Mouse (Mus musculus): ENCODE measurements at regions not wholly inside any gene's neighbourhood (a gene's known extent, or its start where the extent isn't known, plus 50 kb on each side); places are given as distances from the start of the nearest gene placed in this dataset.
A peak's percentile ranks its signal among the peaks of the same experiment; 100 is the strongest.

- Histone ChIP-seq H3K4me3 (ENCODE audit: insufficient read depth, low read depth, low read length) (no peak overlapping the region), H3K27ac (ENCODE audit: insufficient read depth, low read depth, low read length) (peak overlapping the region; percentile 67; the same call in 1 of the 2 replicates), H3K36me3 (ENCODE audit: control insufficient read depth, insufficient read depth, low read length) (no peaks in the 10 kb centered on the region), H3K27me3 (replicated peaks; ENCODE audit: control insufficient read depth, insufficient read depth, low read length) (no peaks in the 10 kb centered on the region), H3K4me1 (ENCODE audit: control insufficient read depth, insufficient read depth, low read length) (no peaks in the 10 kb centered on the region)
- WGBS = 19% methylated on average over 12 of the region's 12 CpGs
- TF ChIP-seq POLR2A (IDR thresholded peaks at IDR 0.05; ENCODE audit: low read depth, low read length) = no peak
- TF ChIP-seq CTCF (conservative IDR thresholded peaks at IDR 0.05; ENCODE audit: insufficient read depth, insufficient read length, low read depth, low read length) = peak; percentile 50
- DNase-seq = peak; percentile 83
Measured at GRCm38 (mm10) chr7:133185931-133186601, 61.9 kb upstream of the Ctbp2 start.

GRCm38 (mm10) chr7:133184905-133185594 is 60.9 kb upstream of the Ctbp2 start:
- H3K4me3 ChIP-seq (ENCODE audit: insufficient read depth, low read depth, low read length) = no peak overlapping the region
- no peaks in the 10 kb centered on the region for H3K27me3 ChIP-seq (replicated peaks; ENCODE audit: control insufficient read depth, insufficient read depth, low read length)
- H3K27ac ChIP-seq (ENCODE audit: insufficient read depth, low read depth, low read length) = no peak overlapping the region
- no peak for DNase-seq
- WGBS = 54% methylated on average over 16 of the region's 16 CpGs
- TF ChIP-seq CTCF (conservative IDR thresholded peaks at IDR 0.05; ENCODE audit: insufficient read depth, insufficient read length, low read depth, low read length) (no peak), POLR2A (IDR thresholded peaks at IDR 0.05; ENCODE audit: low read depth, low read length) (no peak)
- no peaks in the 10 kb centered on the region for H3K36me3 ChIP-seq (ENCODE audit: control insufficient read depth, insufficient read depth, low read length)
- H3K4me1 ChIP-seq (ENCODE audit: control insufficient read depth, insufficient read depth, low read length) = no peaks in the 10 kb centered on the region

GRCm38 (mm10) chr7:133181388-133181787 is 57.2 kb upstream of the Ctbp2 start:
- no peak overlapping the region for H3K27ac ChIP-seq (ENCODE audit: insufficient read depth, low read depth, low read length)
- WGBS = 57% methylated on average over 2 of the region's 2 CpGs
- no peak for DNase-seq
- TF ChIP-seq POLR2A (IDR thresholded peaks at IDR 0.05; ENCODE audit: low read depth, low read length) (no peak), CTCF (conservative IDR thresholded peaks at IDR 0.05; ENCODE audit: insufficient read depth, insufficient read length, low read depth, low read length) (no peak)
- no peaks in the 10 kb centered on the region for H3K27me3 ChIP-seq (replicated peaks; ENCODE audit: control insufficient read depth, insufficient read depth, low read length)
- H3K4me1 ChIP-seq (ENCODE audit: control insufficient read depth, insufficient read depth, low read length) = no peaks in the 10 kb centered on the region
- H3K4me3 ChIP-seq (ENCODE audit: insufficient read depth, low read depth, low read length) = no peak overlapping the region
- H3K36me3 ChIP-seq (ENCODE audit: control insufficient read depth, insufficient read depth, low read length) = no peaks in the 10 kb centered on the region

GRCm38 (mm10) chr7:133177179-133177575 is 53.0 kb upstream of the Ctbp2 start:
- no peak for DNase-seq
- Histone ChIP-seq H3K27ac (ENCODE audit: insufficient read depth, low read depth, low read length) (no peak overlapping the region), H3K4me3 (ENCODE audit: insufficient read depth, low read depth, low read length) (no peak overlapping the region), H3K36me3 (ENCODE audit: control insufficient read depth, insufficient read depth, low read length) (no peaks in the 10 kb centered on the region), H3K27me3 (replicated peaks; ENCODE audit: control insufficient read depth, insufficient read depth, low read length) (no peaks in the 10 kb centered on the region), H3K4me1 (ENCODE audit: control insufficient read depth, insufficient read depth, low read length) (no peaks in the 10 kb centered on the region)
- TF ChIP-seq CTCF (conservative IDR thresholded peaks at IDR 0.05; ENCODE audit: insufficient read depth, insufficient read length, low read depth, low read length) (no peak), POLR2A (IDR thresholded peaks at IDR 0.05; ENCODE audit: low read depth, low read length) (no peak)
- WGBS = 64% methylated on average over 4 of the region's 4 CpGs

GRCm38 (mm10) chr7:133176256-133177178 is 52.4 kb upstream of the Ctbp2 start:
- H3K27ac ChIP-seq (ENCODE audit: insufficient read depth, low read depth, low read length) = no peak overlapping the region
- H3K4me1 ChIP-seq (ENCODE audit: control insufficient read depth, insufficient read depth, low read length) = no peaks in the 10 kb centered on the region
- DNase-seq = peak; percentile 28
- no peak overlapping the region for H3K4me3 ChIP-seq (ENCODE audit: insufficient read depth, low read depth, low read length)
- no peaks in the 10 kb centered on the region for H3K27me3 ChIP-seq (replicated peaks; ENCODE audit: control insufficient read depth, insufficient read depth, low read length)
- WGBS = 41% methylated on average over 10 of the region's 10 CpGs
- no peaks in the 10 kb centered on the region for H3K36me3 ChIP-seq (ENCODE audit: control insufficient read depth, insufficient read depth, low read length)
- TF ChIP-seq POLR2A (IDR thresholded peaks at IDR 0.05; ENCODE audit: low read depth, low read length) = no peak
- TF ChIP-seq CTCF (conservative IDR thresholded peaks at IDR 0.05; ENCODE audit: insufficient read depth, insufficient read length, low read depth, low read length) = no peak

Measured in kidney, adult 2 months (tissue).